Mouse (Mus musculus) liver, adult 2 months (tissue): ENCODE results near the gene Chn2.

Experiments
- CTCF ChIP-seq: fragments of 200-500 bp; IDR thresholded peaks from 2 replicates; pipeline ENCODE4 v1.5.1; 2011; ENCODE audit warnings: low read depth, low read length, control low read depth
- POLR2A ChIP-seq: fragments of 200-500 bp; IDR thresholded peaks from 2 replicates; pipeline ENCODE4 v1.6.1; 2011; ENCODE audit warnings: low read length, control low read depth; ENCODE audit not compliant: insufficient read depth; ENCODE audit errors: extremely low read depth

GRCm38 (mm10) chr6:54125536-54125935, 86.2 kb downstream of the Chn2 start:
- TF ChIP-seq CTCF (no peak), POLR2A (no peak)
